Mouse (Mus musculus) neural tube, embryonic 12.5 days (tissue): Measurements from ENCODE around the gene Mosmo. TPM values are rescaled to one million over a fixed set of nuclear protein-coding genes. Genes with fewer than 3 reads are reported as not detected.
A peak's percentile ranks its signal among the peaks of the same experiment; 100 is the strongest.

Experiments
- ATAC-seq: fragments of 200-750 bp; cut with Nextera tagmentation; 2 replicates; pipeline ENCODE4 v1.8.0; 2017; ENCODE audit warnings: low read depth, mild to moderate bottlenecking, moderate TSS enrichment, moderate library complexity; ENCODE audit not compliant: low FRiP score
- H3K27ac ChIP-seq: fragments of 300-500 bp; sonication (generic); 2 replicates; pipeline ENCODE4 v1.5.1; 2016
- H3K27me3 ChIP-seq: fragments of 300-500 bp; sonication (generic); replicated peaks from 2 replicates; pipeline ENCODE4 v1.6.1; 2016; ENCODE audit warnings: mild to moderate bottlenecking
- H3K36me3 ChIP-seq: fragments of 300-500 bp; sonication (generic); 2 replicates; pipeline ENCODE4 v1.6.1; 2016; ENCODE audit warnings: mild to moderate bottlenecking
- H3K4me1 ChIP-seq: fragments of 300-500 bp; sonication (generic); 2 replicates; pipeline ENCODE4 v1.6.1; 2016
- H3K4me2 ChIP-seq: fragments of 300-500 bp; sonication (generic); replicated peaks from 2 replicates; pipeline ENCODE4 v1.6.1; 2016; ENCODE audit warnings: mild to moderate bottlenecking
- H3K4me3 ChIP-seq: fragments of 300-500 bp; sonication (generic); 2 replicates; pipeline ENCODE4 v1.5.1; 2016
- H3K9ac ChIP-seq: fragments of 300-500 bp; sonication (generic); 2 replicates; pipeline ENCODE4 v1.6.1; 2016; ENCODE audit warnings: mild to moderate bottlenecking
- H3K9me3 ChIP-seq: fragments of 300-500 bp; sonication (generic); 2 replicates; pipeline ENCODE4 v1.6.1; 2016; ENCODE audit warnings: mild to moderate bottlenecking
- WGBS: fragments of 180-500 bp; shearing (Covaris S2); methylation state at CpG from one replicate; pipeline ENCODE4 v1.1.7; 2016; 5-methylcytosine and 5-hydroxymethylcytosine counted together
- polyA plus RNA-seq: library from polyadenylated mRNA; unstranded; fragments of >200 nt; fragmentation: Nextera tagmentation; extraction: Ambion mirVana; gene quantifications from 2 replicates; pipeline ENCODE4 v1.2.1, GENCODE M21; 2016

Gene Mosmo
- polyA plus RNA-seq = 14.8 and 16.6 TPM in 2 replicates

DNA sequence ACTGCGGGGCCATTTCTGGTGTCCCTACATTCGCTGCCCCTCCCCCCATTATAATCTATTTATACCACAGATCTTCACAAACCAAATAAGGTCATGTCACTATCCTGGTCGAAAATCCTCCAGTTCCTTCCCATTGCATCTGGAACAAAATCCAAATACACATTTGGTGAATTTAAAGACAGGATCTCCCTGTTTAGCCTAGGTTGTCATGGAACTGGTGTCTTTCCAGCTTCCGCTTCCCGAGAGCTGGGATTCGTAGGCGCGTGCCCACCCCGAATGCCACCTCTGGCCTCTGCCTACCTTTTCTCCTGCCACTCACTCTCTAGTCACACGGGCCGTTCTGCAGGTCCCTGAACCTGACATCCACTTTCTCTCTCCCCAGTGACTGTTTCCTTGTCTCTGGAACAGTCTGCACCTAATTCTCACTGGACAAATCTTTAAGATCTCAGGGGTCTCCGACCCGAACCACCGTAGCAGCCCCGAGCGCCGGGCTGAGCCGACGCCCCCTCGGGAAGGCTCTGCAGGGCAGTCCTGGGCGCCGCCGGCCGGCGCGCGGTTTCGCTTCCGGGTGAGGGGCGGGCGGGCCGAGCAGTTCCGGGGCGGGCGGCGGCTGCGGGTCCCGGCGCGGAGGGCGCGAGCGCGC, at the start of gene Mosmo:
TSS of gene Mosmo (plus strand) at position 618 of the 643 bp plus-strand sequence.
- H3K27ac ChIP-seq = peak within 1 kb of the TSS; percentile 53; the same call in 1 of the 2 replicates
- H3K4me3 ChIP-seq = peak within 1 kb of the TSS; percentile 88
- H3K4me1 ChIP-seq = peaks cover 19% of the 10 kb centered on the region
- WGBS = under 1% methylated on average over 44 of the region's 44 CpGs
- no peaks in the 10 kb centered on the region for H3K27me3 ChIP-seq
- H3K9me3 ChIP-seq = no peaks in the 10 kb centered on the region
- ATAC-seq = peak; percentile 98
- no peaks in the 10 kb centered on the region for H3K36me3 ChIP-seq
- H3K4me2 ChIP-seq = peak within 1 kb of the TSS; percentile 90
- H3K9ac ChIP-seq = peak within 1 kb of the TSS; percentile 88

DNA sequence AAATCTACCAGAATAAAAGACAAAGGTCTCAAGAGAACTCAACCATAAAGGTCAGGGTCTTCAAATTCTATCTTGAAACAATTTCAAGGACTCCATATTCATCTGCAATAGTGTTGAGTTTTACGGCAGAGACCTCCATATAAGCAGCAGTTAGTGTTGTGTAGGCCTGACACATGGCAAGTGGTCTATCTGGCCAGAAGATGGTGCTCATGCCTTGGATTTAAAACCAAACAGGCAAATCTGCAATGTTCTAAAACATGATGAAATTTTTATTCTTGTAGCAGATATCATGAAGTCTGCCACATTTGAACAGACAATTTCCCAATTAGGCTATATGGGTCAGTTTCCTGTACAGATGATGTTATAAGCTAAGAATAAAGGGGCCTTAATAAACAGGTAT, 44.9 kb upstream of the Mosmo start:
- no peak for ATAC-seq
- Histone ChIP-seq H3K27ac (no peak overlapping the region), H3K4me3 (no peak overlapping the region), H3K4me1 (peaks cover 12% of the 10 kb centered on the region), H3K36me3 (no peaks in the 10 kb centered on the region), H3K4me2 (no peak overlapping the region), H3K9ac (no peak overlapping the region), H3K9me3 (no peaks in the 10 kb centered on the region), H3K27me3 (no peaks in the 10 kb centered on the region)
- 84% methylated on average over 1 of the region's 1 CpGs for WGBS

DNA sequence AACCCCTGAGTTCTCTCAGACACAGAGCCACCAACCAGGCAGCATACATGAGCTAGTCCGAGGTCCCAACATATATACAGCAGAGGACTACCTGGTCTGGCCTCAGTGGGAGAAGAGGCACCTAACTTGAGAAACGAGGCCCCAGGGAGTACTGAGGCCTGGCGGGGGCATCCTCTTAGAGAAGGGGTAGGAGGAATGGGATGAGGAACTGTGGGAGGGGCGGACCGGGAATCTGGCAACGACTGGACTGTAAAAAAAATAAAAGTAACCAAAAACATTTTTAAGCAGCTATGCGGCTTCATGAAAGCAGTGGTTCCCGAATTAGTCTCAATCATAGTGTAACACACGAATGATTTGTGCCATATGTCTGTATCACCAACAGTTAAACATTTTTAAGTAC, 43.1 kb upstream of the Mosmo start:
- H3K4me2 ChIP-seq = peak overlapping the region; percentile 89
- 10% methylated on average over 9 of the region's 9 CpGs for WGBS
- ATAC-seq = peak; percentile 37
- H3K27ac ChIP-seq = no peak overlapping the region
- peak overlapping the region; percentile 78 for H3K4me3 ChIP-seq
- no peaks in the 10 kb centered on the region for H3K27me3 ChIP-seq
- H3K9me3 ChIP-seq = no peaks in the 10 kb centered on the region
- peaks cover 11% of the 10 kb centered on the region for H3K36me3 ChIP-seq
- H3K4me1 ChIP-seq = peaks cover 12% of the 10 kb centered on the region
- peak overlapping the region; percentile 87 for H3K9ac ChIP-seq

DNA sequence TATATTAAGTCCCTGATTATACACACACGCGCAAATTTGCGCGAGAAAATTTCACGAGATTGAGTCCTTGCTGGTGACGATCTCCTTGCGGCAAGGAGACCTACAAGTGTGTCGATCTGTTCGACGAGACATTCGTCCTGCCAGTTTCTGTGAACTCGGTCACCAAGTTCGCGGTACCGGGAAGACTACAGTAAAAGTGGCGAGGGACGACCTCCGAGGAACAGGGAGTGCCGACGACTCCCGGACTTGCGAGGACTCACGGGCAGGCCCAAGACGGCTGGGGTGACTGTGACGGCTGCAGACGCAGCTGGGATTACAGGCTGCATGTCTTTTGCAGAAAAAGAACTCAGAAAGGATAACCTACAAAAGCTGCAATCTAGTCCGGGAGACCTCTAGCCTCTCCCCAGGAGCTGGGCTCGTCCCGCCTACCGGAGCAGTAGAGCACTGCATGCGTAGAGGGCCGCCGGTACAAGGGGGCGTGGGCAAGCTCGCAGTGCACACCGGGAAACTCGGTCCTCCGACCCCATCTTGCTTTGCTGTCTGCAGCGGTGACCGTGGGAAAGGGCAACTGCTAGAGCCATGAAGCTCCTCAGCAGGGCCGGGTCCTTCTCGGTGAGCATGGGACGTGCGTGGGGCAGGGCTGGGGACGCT, 42.6 kb upstream of the Mosmo start, which contains the start of gene Uqcrc2:
TSS of gene Uqcrc2 (plus strand) at position 466 of the 651 bp plus-strand sequence.
- Histone ChIP-seq H3K4me1 (peaks cover 12% of the 10 kb centered on the region), H3K27me3 (no peaks in the 10 kb centered on the region), H3K4me2 (peak within 1 kb of the TSS; percentile 89), H3K9ac (peak within 1 kb of the TSS; percentile 87), H3K27ac (peak within 1 kb of the TSS; percentile 68), H3K4me3 (peak within 1 kb of the TSS; percentile 78), H3K9me3 (no peaks in the 10 kb centered on the region), H3K36me3 (peaks cover 16% of the 10 kb centered on the region)
- ATAC-seq = peak; percentile 99
- under 1% methylated on average over 45 of the region's 45 CpGs for WGBS

DNA sequence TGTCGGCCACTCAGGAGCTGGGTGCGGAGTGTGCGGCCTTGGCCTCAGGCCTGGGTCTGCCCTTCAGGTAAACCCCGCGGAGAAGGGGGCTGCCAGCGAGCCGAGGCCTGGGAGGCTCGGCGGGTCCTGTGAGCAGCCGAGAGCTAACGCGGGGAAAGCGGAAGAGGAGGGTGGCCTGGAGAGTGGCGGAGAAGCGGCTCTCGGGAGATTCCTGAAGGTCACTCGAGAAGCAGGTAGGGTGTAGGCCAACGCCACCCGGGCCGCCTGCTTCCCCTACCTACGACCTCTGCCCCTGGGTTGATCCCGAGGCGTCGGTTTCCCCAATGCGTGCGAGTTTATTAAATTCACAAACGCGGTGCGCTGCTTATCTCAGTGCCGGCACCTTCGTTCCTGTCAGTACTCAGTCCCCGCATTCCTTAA, 42.0 kb upstream of the Mosmo start:
- H3K36me3 ChIP-seq = peaks cover 20% of the 10 kb centered on the region
- H3K4me1 ChIP-seq = peaks cover 12% of the 10 kb centered on the region
- no peaks in the 10 kb centered on the region for H3K27me3 ChIP-seq
- peak; percentile 88 for ATAC-seq
- peak overlapping the region; percentile 89 for H3K4me2 ChIP-seq
- no peaks in the 10 kb centered on the region for H3K9me3 ChIP-seq
- H3K27ac ChIP-seq = peak overlapping the region; percentile 68
- peak overlapping the region; percentile 78 for H3K4me3 ChIP-seq
- peak overlapping the region; percentile 87 for H3K9ac ChIP-seq
- WGBS = under 1% methylated on average over 32 of the region's 32 CpGs

DNA sequence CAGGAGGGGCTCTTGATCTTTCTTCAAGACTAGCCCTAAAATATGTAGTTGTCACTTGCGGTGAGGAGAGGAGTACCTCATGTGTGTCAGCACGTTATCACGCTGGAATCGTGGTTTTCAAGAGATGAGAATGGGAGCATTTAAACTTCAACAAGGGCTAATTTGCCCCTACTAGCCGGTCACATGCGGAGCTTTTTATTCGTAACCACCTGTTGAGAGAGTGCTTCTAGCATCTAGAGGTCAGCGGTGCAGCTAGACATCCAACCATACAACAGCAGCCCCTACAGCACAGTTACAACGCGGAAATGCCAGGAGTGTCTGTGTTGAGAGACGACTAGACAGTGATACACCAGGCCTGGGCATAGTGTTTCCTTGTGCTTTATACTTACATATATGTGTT, 41.6 kb upstream of the Mosmo start:
- Histone ChIP-seq H3K9ac (peak overlapping the region; percentile 87), H3K27ac (no peak overlapping the region), H3K36me3 (peaks cover 22% of the 10 kb centered on the region), H3K4me2 (peak overlapping the region; percentile 89), H3K9me3 (no peaks in the 10 kb centered on the region), H3K4me1 (peaks cover 12% of the 10 kb centered on the region), H3K27me3 (no peaks in the 10 kb centered on the region), H3K4me3 (peak overlapping the region; percentile 78)
- WGBS = 1% methylated on average over 11 of the region's 11 CpGs
- ATAC-seq = no peak

DNA sequence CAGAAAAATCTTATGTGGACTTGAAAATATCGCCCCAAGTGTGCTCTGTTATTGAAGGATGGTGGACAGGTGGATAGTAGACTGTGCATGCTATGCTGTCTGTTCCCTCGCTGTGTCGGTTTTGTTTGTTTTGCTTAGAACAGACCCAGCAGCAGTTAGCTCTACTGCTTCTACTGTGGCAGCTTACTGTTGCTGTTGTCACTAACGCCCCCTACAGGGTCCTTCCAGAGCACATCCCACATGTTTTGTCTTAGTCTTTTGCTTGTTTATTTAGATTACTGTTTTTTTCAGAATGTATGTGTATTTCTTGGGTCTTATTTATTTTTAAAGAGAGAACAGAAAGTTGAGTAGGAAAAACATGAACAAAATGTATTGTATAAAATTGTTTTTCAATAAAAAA, 34.2 kb upstream of the Mosmo start:
- no peak overlapping the region for H3K27ac ChIP-seq
- H3K4me3 ChIP-seq = no peak overlapping the region
- H3K9ac ChIP-seq = no peak overlapping the region
- no peaks in the 10 kb centered on the region for H3K4me1 ChIP-seq
- H3K9me3 ChIP-seq = no peaks in the 10 kb centered on the region
- WGBS = 67% methylated on average over 4 of the region's 4 CpGs
- no peak for ATAC-seq
- no peaks in the 10 kb centered on the region for H3K27me3 ChIP-seq
- H3K4me2 ChIP-seq = no peak overlapping the region
- peaks cover 73% of the 10 kb centered on the region for H3K36me3 ChIP-seq

DNA sequence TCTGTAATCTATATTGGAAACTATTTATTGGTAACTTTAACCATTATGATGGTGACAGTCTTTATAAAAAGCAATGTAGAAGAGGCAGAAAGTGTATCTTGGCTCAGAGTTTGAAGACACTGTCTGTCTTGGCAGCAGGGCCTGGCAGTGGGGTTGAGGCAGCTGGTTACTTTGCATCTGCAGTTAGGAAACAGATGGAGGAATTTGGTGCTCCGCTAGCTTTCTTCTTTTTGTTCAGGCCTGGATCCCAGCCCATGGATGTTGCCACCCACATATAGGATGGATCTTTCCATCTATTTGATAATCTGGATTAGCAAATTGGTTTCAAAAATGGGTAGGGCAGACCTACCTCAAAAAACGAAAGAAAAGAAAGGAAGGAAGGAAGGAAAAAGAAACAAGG, 29.6 kb upstream of the Mosmo start:
- Histone ChIP-seq H3K4me2 (no peak overlapping the region), H3K27me3 (no peaks in the 10 kb centered on the region), H3K4me1 (no peaks in the 10 kb centered on the region), H3K4me3 (no peak overlapping the region), H3K9ac (no peak overlapping the region), H3K9me3 (no peaks in the 10 kb centered on the region), H3K27ac (no peak overlapping the region), H3K36me3 (peaks cover 84% of the 10 kb centered on the region)
- 94% methylated on average over 2 of the region's 2 CpGs for WGBS
- ATAC-seq = no peak

DNA sequence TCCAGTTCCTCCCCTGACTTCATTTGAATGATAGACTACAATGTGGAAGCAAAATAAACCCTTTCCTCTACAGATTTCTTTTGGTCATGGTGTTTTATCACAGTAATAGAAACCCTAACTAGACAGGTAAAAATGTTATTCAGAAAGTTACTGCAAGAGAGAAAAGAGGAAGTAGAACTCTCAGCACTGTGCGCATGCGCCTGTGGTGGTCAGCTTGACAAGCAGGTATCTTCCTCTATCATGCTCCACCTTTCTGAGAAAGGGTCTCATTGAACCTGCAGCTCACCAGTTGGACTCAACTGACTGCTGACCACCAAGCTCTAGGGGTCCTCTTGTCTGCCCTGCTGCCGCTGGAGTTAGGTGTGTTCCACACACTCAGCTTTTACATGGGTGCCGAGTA, 15.3 kb upstream of the Mosmo start:
- 96% methylated on average over 4 of the region's 4 CpGs for WGBS
- Histone ChIP-seq H3K4me2 (no peak overlapping the region), H3K36me3 (peaks cover 28% of the 10 kb centered on the region), H3K4me3 (no peak overlapping the region), H3K27me3 (no peaks in the 10 kb centered on the region), H3K4me1 (no peaks in the 10 kb centered on the region), H3K9me3 (no peaks in the 10 kb centered on the region), H3K9ac (no peak overlapping the region), H3K27ac (no peak overlapping the region)
- ATAC-seq = no peak

DNA sequence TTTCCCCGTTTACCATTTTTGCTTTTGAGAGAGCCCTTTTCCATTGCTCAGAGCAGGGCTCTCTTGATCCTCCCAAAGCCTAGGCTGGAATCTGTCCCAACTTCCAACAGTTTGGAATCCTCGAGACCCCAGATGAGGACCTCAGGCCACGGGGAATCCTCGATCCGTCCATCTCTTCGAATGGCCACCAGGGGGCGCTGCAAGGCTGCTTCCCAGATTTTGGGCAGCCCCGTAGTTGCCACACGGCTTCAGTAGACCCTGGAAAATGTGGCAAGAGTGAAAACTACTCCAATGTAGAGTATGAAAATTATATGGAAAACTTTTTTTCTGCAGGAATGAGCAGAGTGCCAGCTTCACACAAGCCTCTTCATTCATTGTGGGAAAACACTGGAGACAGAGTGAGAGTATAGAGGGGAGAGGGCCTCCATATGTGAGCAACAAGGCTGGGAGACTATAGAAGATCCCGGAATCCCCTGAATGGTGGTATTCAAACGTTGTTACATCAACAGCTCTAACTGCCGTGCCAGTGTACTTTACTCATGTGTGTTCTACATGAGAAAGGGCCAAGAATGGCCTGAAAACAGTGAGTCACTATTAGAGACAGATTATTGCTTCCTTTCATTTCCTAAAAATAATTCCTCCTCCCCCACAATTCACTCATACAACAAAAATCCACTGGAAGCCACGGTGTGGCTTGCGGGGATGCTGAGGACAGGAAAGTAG, 7.1 kb upstream of the Mosmo start, which contains the start of gene Pdzd9:
TSS of gene Pdzd9 (minus strand) at position 191 of the 723 bp plus-strand sequence.
- Histone ChIP-seq H3K9ac (no peak within 1 kb of the TSS), H3K27me3 (no peaks in the 10 kb centered on the region), H3K36me3 (no peaks in the 10 kb centered on the region), H3K4me1 (no peaks in the 10 kb centered on the region), H3K4me2 (no peak within 1 kb of the TSS), H3K4me3 (no peak within 1 kb of the TSS), H3K9me3 (no peaks in the 10 kb centered on the region), H3K27ac (no peak within 1 kb of the TSS)
- 25% methylated on average over 14 of the region's 14 CpGs for WGBS
- ATAC-seq = peak; percentile 33; the same call in 1 of the 2 replicates

DNA sequence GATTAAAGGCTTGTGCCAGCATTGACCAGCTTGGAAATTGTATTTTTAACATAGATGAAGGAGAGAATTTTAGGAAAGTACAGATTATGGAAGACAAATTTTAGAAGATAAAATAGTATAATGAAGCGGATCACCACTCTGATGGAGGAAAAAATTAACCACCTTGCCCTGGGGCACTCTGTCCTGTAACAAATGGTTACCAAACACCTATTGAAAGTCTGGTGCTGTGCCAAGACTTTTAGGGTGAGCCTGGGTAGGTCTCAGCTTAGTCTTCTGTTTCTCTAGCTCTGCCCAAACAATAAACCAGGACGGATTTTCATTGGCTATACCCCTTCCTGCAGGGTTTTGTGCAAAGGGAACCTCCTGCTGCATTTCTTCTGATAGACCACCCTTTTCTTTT, 6.1 kb upstream of the Mosmo start:
- no peaks in the 10 kb centered on the region for H3K36me3 ChIP-seq

More for the DNA sequence above, 6.1 kb upstream of the Mosmo start:
- no peaks in the 10 kb centered on the region for H3K9me3 ChIP-seq
- no peak overlapping the region for H3K4me3 ChIP-seq
- no peak overlapping the region for H3K4me2 ChIP-seq
- no peak overlapping the region for H3K27ac ChIP-seq
- no peak overlapping the region for H3K9ac ChIP-seq
- H3K27me3 ChIP-seq = no peaks in the 10 kb centered on the region
- WGBS = 69% methylated on average over 2 of the region's 2 CpGs
- ATAC-seq = no peak
- no peaks in the 10 kb centered on the region for H3K4me1 ChIP-seq
